Mouse (Mus musculus) hindbrain, embryonic 10.5 days (tissue): ENCODE measurements around the gene Foxp1. TPM values are rescaled to one million over a fixed set of nuclear protein-coding genes. Genes with fewer than 3 reads are reported as not detected.

Experiments used
- DNase-seq: peaks from one replicate; pipeline ENCODE4 v3.0.0-alpha.2; 2017; ENCODE audit warnings: low spot score
- H3K27ac ChIP-seq: fragments of 300-500 bp; sonication (generic); 2 replicates; pipeline ENCODE4 v1.5.1; 2016; ENCODE audit warnings: mild to moderate bottlenecking, moderate library complexity
- H3K27me3 ChIP-seq: fragments of 300-500 bp; sonication (generic); 2 replicates; pipeline ENCODE4 v1.6.1; 2016; ENCODE audit warnings: mild to moderate bottlenecking; ENCODE audit not compliant: poor library complexity, insufficient read depth, severe bottlenecking
- H3K36me3 ChIP-seq: fragments of 300-500 bp; sonication (generic); 2 replicates; pipeline ENCODE4 v1.6.1; 2016; ENCODE audit warnings: mild to moderate bottlenecking, moderate library complexity
- H3K4me1 ChIP-seq: fragments of 300-500 bp; sonication (generic); replicated peaks from 2 replicates; pipeline ENCODE4 v1.6.1; 2016; ENCODE audit warnings: mild to moderate bottlenecking
- H3K4me3 ChIP-seq: fragments of 300-500 bp; sonication (generic); 2 replicates; pipeline ENCODE4 v1.5.1; 2016; ENCODE audit warnings: mild to moderate bottlenecking, moderate library complexity
- H3K9me3 ChIP-seq: fragments of 300-500 bp; sonication (generic); 2 replicates; pipeline ENCODE4 v1.6.1; 2016; ENCODE audit warnings: mild to moderate bottlenecking, moderate library complexity
- WGBS: fragments of 180-500 bp; shearing (Covaris S2); methylation state at CpG from one replicate; pipeline ENCODE4 v1.1.7; 2016; 5-methylcytosine and 5-hydroxymethylcytosine counted together
- polyA plus RNA-seq: library from polyadenylated mRNA; unstranded; fragments of >200 nt; fragmentation: Nextera tagmentation; extraction: Ambion mirVana; gene quantifications from 2 replicates; pipeline ENCODE4 v1.2.1, GENCODE M21; 2016

The Foxp1 gene
- polyA plus RNA-seq, 1 experiment from 2014 or later, result 64.3 TPM

GRCm38 (mm10) chr6:99201271-99201705 is 321.2 kb downstream of the Foxp1 start:
- Histone ChIP-seq H3K4me1 (peaks cover 70% of the 10 kb centered on the region), H3K9me3 (no peaks in the 10 kb centered on the region), H3K36me3 (no peaks in the 10 kb centered on the region), H3K4me3 (no peak overlapping the region), H3K27ac (peak overlapping the region; percentile 20; the same call in 1 of the 2 replicates), H3K27me3 (no peaks in the 10 kb centered on the region)
- 8% methylated on average over 4 of the region's 4 CpGs for WGBS
- peak; percentile 39 for DNase-seq

GRCm38 (mm10) chr6:99200656-99201055 is 321.9 kb downstream of the Foxp1 start:
- 10% methylated on average over 11 of the region's 11 CpGs for WGBS
- peak; percentile 31 for DNase-seq
- no peaks in the 10 kb centered on the region for H3K27me3 ChIP-seq
- peak overlapping the region; percentile 64 for H3K27ac ChIP-seq
- no peaks in the 10 kb centered on the region for H3K36me3 ChIP-seq
- H3K4me3 ChIP-seq, result peak overlapping the region; percentile 7; the same call in 1 of the 2 replicates
- H3K4me1 ChIP-seq, result peaks cover 63% of the 10 kb centered on the region
- no peaks in the 10 kb centered on the region for H3K9me3 ChIP-seq

- no peak for DNase-seq
- 91% methylated on average over 4 of the region's 4 CpGs for WGBS
- Histone ChIP-seq H3K27ac (no peak overlapping the region), H3K9me3 (no peaks in the 10 kb centered on the region), H3K4me3 (no peak overlapping the region), H3K4me1 (peaks cover 50% of the 10 kb centered on the region), H3K27me3 (no peaks in the 10 kb centered on the region), H3K36me3 (no peaks in the 10 kb centered on the region)
Observed at GRCm38 (mm10) chr6:99199277-99199676, 323.2 kb downstream of the Foxp1 start.

- H3K4me3 ChIP-seq, result no peak overlapping the region
- 79% methylated on average over 8 of the region's 8 CpGs for WGBS
- no peak overlapping the region for H3K27ac ChIP-seq
- H3K36me3 ChIP-seq, result no peaks in the 10 kb centered on the region
- DNase-seq, result no peak
- no peaks in the 10 kb centered on the region for H3K27me3 ChIP-seq
- H3K9me3 ChIP-seq, result no peaks in the 10 kb centered on the region
- peaks cover 26% of the 10 kb centered on the region for H3K4me1 ChIP-seq
Observed at GRCm38 (mm10) chr6:99193697-99194096, 328.8 kb downstream of the Foxp1 start.

GRCm38 (mm10) chr6:99191636-99192137 is 330.8 kb downstream of the Foxp1 start:
- no peak for DNase-seq
- Histone ChIP-seq H3K4me1 (peaks cover 39% of the 10 kb centered on the region), H3K36me3 (no peaks in the 10 kb centered on the region), H3K27me3 (no peaks in the 10 kb centered on the region), H3K27ac (peak overlapping the region; percentile 60; the same call in 1 of the 2 replicates), H3K4me3 (no peak overlapping the region), H3K9me3 (no peaks in the 10 kb centered on the region)
- WGBS, result 55% methylated on average over 8 of the region's 8 CpGs

- peak overlapping the region; percentile 60; the same call in 1 of the 2 replicates for H3K27ac ChIP-seq
- H3K36me3 ChIP-seq, result no peaks in the 10 kb centered on the region
- no peak overlapping the region for H3K4me3 ChIP-seq
- no peaks in the 10 kb centered on the region for H3K27me3 ChIP-seq
- DNase-seq, result no peak
- H3K4me1 ChIP-seq, result peaks cover 42% of the 10 kb centered on the region
- no peaks in the 10 kb centered on the region for H3K9me3 ChIP-seq
- 72% methylated on average over 12 of the region's 12 CpGs for WGBS
Observed at GRCm38 (mm10) chr6:99191041-99191635, 331.4 kb downstream of the Foxp1 start.

- no peak overlapping the region for H3K27ac ChIP-seq
- H3K9me3 ChIP-seq, result no peaks in the 10 kb centered on the region
- H3K4me3 ChIP-seq, result no peak overlapping the region
- H3K36me3 ChIP-seq, result no peaks in the 10 kb centered on the region
- H3K27me3 ChIP-seq, result no peaks in the 10 kb centered on the region
- H3K4me1 ChIP-seq, result peaks cover 42% of the 10 kb centered on the region
- WGBS, result 78% methylated on average over 8 of the region's 8 CpGs
- DNase-seq, result no peak
Observed at GRCm38 (mm10) chr6:99189967-99190366, 332.6 kb downstream of the Foxp1 start.

GRCm38 (mm10) chr6:99188366-99189216 is 333.9 kb downstream of the Foxp1 start:
- peaks cover 42% of the 10 kb centered on the region for H3K4me1 ChIP-seq
- H3K36me3 ChIP-seq, result no peaks in the 10 kb centered on the region
- 0 out of 2 replicates have a peak overlapping the region, but pooled peaks have one; percentile 8 for H3K27ac ChIP-seq
- WGBS, result 73% methylated on average over 4 of the region's 4 CpGs
- no peak for DNase-seq
- no peaks in the 10 kb centered on the region for H3K27me3 ChIP-seq
- H3K9me3 ChIP-seq, result no peaks in the 10 kb centered on the region
- no peak overlapping the region for H3K4me3 ChIP-seq

- Histone ChIP-seq H3K9me3 (no peaks in the 10 kb centered on the region), H3K36me3 (no peaks in the 10 kb centered on the region), H3K27me3 (no peaks in the 10 kb centered on the region), H3K27ac (no peak overlapping the region), H3K4me3 (no peak overlapping the region), H3K4me1 (peaks cover 42% of the 10 kb centered on the region)
- DNase-seq, result no peak
- 76% methylated on average over 3 of the region's 3 CpGs for WGBS
Observed at GRCm38 (mm10) chr6:99187914-99188313, 334.6 kb downstream of the Foxp1 start.

- Histone ChIP-seq H3K4me1 (peaks cover 42% of the 10 kb centered on the region), H3K4me3 (no peak overlapping the region), H3K9me3 (no peaks in the 10 kb centered on the region), H3K27me3 (no peaks in the 10 kb centered on the region), H3K36me3 (no peaks in the 10 kb centered on the region), H3K27ac (no peak overlapping the region)
- 62% methylated on average over 2 of the region's 2 CpGs for WGBS
- DNase-seq, result no peak
Observed at GRCm38 (mm10) chr6:99187415-99187814, 335.1 kb downstream of the Foxp1 start.

GRCm38 (mm10) chr6:99186569-99186968 is 336.0 kb downstream of the Foxp1 start:
- H3K4me3 ChIP-seq, result no peak overlapping the region
- H3K4me1 ChIP-seq, result peaks cover 35% of the 10 kb centered on the region
- H3K36me3 ChIP-seq, result no peaks in the 10 kb centered on the region
- no peaks in the 10 kb centered on the region for H3K9me3 ChIP-seq
- H3K27ac ChIP-seq, result peak overlapping the region; percentile 24; the same call in 1 of the 2 replicates
- WGBS, result 43% methylated on average over 7 of the region's 7 CpGs
- DNase-seq, result no peak
- H3K27me3 ChIP-seq, result no peaks in the 10 kb centered on the region

- no peak overlapping the region for H3K27ac ChIP-seq
- DNase-seq, result no peak
- no peak overlapping the region for H3K4me3 ChIP-seq
- peaks cover 27% of the 10 kb centered on the region for H3K4me1 ChIP-seq
- 92% methylated on average over 2 of the region's 2 CpGs for WGBS
- H3K27me3 ChIP-seq, result no peaks in the 10 kb centered on the region
- no peaks in the 10 kb centered on the region for H3K36me3 ChIP-seq
- no peaks in the 10 kb centered on the region for H3K9me3 ChIP-seq
Observed at GRCm38 (mm10) chr6:99185797-99186196, 336.7 kb downstream of the Foxp1 start.

- 91% methylated on average over 5 of the region's 5 CpGs for WGBS
- H3K27me3 ChIP-seq, result no peaks in the 10 kb centered on the region
- no peaks in the 10 kb centered on the region for H3K36me3 ChIP-seq
- no peak for DNase-seq
- H3K4me3 ChIP-seq, result no peak overlapping the region
- H3K9me3 ChIP-seq, result no peaks in the 10 kb centered on the region
- peaks cover 18% of the 10 kb centered on the region for H3K4me1 ChIP-seq
- H3K27ac ChIP-seq, result no peak overlapping the region
Observed at GRCm38 (mm10) chr6:99184051-99184450, 338.5 kb downstream of the Foxp1 start.
